Mouse (Mus musculus): ENCODE data around the gene Gna14.

The Gna14 gene

DNA sequence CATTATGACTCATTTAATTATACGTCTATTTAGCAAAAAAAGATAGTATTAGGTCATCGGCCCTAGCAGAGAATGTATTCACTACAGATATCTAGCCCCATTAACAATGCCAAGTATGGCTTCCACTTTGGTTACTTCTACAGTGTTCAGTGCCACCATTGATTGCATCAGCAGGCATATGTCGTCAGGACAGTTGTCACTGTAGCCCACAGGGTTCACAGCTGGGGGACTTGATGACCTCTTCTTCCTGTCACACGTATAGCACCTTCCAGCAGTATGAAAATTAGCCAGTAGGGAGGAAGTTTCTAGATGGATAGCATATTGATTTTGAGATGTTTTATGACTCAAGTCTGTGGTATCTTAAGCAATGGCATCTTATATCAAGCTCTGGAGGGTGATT lies 78.6 kb downstream of the Gna14 start:
- no peak for DNase-seq

- no peak for DNase-seq
Measured at GRCm38 (mm10) chr19:16518569-16518968, 83.0 kb downstream of the Gna14 start.

DNA sequence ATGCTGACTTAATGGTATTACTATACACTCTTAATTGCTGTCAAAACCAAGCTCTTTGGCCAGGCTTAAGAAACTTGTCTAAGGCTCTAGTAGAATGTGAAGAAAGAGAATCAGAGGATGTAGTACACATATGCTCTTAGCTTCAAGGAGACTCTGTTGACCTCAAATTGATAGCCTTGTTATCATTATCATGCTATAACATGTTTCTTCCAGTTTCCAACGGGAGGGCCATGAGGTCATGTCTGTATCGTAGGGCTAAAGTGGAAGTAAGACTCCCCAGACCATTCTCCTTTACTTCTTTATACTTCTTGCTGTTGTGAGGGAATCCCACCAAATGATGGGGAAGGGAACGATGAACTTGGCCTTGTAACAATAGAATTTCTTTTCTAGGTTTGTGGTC lies 85.0 kb downstream of the Gna14 start:
- no peak for DNase-seq

- no peak for DNase-seq
Measured at GRCm38 (mm10) chr19:16526302-16526880, 90.8 kb downstream of the Gna14 start.

- DNase-seq, result no peak
Measured at GRCm38 (mm10) chr19:16527031-16527430, 91.5 kb downstream of the Gna14 start.

DNA sequence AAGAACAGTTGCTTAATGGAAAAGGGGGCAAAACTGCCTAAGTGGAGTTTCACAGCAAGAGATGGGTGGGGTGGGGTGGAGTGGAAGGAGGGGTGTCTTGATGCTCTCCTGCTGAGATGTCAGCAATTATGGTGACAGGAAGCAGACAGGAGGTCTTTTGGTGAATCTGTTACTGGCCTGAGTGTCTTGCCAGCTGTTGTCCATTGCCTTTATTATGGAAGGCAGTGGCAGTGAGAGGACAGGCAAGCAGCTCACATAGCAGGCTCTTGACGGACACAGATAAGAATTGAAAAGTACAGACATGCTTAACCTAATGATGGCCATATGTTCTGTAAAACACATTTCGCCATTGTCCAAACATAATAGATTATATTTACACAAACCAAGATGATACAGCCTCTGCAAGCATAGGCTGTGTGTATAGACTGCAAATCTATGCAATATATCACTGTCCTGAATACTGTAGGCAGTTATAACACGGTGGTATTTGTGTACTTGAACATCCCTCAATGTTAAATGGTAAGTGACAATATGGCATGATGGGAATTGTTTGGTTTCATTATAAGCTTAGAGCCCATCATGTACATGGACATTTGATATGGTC lies 92.8 kb downstream of the Gna14 start:
- DNase-seq, result no peak

DNA sequence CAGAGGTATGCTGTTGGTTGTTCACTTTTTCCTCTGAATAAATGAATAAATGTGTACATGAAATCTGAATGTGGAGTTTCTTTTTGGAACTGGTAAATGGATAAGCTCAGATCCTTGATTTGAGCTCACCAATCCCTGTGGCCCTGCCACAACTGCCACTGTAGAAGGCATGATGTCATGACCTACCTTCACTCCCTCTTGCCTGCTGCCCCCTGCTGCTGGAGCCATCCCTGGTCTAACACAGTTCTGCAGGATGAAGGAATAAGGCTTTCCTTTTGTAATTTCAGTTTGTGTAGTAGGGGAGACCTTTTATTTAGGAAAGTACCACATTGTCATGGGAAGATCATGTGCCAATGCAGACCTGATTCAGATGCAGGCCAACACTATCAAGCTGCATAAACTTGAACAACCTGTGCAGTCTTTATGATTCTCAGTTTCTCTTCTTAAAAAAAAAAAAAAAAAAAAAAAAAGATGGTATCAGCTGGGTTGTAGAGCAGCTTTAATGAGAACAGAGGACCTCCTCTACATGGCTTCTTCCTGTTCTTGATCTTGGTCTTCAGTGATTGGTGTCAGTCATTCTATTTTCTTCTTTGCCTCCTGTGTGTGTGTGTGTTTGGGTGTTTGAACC lies 93.8 kb downstream of the Gna14 start:
- DNase-seq, result peak; percentile 42

DNA sequence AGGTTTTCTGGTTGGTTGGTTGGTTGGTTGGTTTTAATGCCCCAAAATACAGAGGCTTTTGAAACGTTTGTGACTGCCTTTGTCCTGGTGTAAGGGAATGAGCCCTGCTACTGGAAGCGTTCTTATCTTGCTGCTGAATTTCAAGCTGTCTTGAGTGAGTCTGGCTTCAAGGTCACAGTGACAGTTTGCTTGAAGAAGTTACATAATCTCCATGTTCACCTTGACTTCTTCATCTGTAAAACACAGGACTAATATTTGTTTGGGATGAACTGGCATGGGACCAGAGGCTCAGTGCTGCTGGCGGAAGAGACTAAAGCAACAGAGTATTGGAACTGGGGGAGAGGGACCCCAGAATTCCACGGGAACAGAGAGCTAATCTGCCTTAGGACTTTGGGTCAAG lies 94.4 kb downstream of the Gna14 start:
- no peak for DNase-seq

GRCm38 (mm10) chr19:16534311-16534710 lies 98.7 kb downstream of the Gna14 start:
- DNase-seq, result no peak

DNA sequence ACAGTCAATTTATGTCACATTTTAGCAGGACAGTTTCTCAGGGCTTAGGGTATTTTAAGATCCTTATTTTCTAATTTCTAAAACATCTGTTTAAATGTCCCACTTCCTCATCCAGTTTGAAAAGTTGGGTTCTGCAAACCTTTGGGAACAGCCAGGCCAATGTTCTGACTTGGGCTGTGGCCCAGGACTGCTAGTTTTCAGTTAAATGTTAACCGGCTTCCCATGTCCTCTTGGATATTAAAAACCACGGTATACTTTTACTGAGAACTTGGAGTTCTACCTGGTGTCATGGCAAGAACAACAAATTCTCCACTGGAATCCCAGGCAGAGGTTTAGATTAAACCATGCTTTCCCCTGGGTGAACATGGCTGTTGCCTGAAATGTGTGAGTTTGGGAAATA lies 102.9 kb downstream of the Gna14 start:
- DNase-seq, result peak; percentile 52 to 66

- DNase-seq, result no peak
Measured at GRCm38 (mm10) chr19:16543688-16544087, 108.1 kb downstream of the Gna14 start.

GRCm38 (mm10) chr19:16556988-16557387 lies 121.4 kb downstream of the Gna14 start:
- DNase-seq, result no peak

DNA sequence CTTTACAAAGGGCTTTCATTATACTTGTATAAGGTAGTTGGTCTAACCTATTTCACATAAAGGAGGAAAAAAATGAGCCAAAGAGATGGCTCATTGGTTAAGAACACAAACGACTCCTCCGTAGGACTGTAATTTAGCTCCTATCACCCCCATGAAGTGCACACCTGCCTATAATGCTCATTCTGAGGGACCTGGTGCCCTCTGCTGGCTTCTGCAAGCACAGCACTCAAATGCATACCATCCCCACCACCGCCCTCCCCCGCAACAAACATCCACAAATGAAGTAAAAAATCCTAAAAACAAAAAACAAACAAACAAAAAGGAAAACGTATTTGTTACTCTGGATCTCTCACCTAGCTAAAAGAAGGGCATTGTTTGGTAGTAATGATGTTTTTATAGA lies 122.4 kb downstream of the Gna14 start:
- peak in 1 of 2 experiments; percentile 34 for DNase-seq

DNA sequence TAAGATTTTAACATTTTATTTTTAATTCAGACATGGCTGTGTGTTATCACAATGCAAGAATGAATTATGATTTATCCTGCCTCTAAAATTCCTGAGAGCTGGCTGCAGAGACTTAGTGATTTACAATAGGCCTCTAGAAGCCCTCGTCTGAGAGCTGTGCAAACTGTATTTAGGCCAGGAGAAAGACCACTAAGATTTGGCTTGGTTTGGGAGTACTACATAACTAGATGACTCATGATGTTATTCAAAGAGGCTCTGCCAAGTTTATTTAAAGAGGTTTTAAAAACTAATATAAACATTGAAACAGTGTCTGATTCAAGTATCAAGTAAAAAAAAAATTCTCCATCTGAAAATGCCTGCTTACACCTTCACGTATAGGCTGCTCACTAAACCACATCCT lies 123.0 kb downstream of the Gna14 start:
- DNase-seq, result no peak

- DNase-seq, result no peak
Measured at GRCm38 (mm10) chr19:16559243-16559896, 123.8 kb downstream of the Gna14 start.

- no peak for DNase-seq
Measured at GRCm38 (mm10) chr19:16562676-16563075, 127.1 kb downstream of the Gna14 start.

DNA sequence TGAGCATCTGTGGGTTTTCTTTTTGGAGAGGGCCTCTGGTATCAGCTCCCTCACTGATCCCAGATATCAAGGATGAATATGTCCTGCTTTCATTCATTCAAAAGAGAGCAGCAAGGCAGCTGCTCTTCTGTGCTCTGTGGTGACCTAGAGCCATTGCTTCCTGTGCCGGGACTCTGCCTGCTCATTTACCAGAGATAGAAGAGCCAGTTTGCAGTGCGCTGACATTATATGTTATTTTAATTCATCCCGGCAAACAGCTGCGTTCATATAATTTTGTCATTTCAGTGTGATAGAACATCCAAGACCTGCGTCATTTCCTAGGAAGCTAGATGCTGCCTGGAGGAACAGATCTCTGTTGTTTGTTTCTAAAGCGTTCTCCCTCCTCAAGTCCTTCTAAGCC lies 141.2 kb downstream of the Gna14 start:
- no peak for DNase-seq

- DNase-seq, result no peak
Measured at GRCm38 (mm10) chr19:16579656-16580260, 144.2 kb downstream of the Gna14 start.

DNA sequence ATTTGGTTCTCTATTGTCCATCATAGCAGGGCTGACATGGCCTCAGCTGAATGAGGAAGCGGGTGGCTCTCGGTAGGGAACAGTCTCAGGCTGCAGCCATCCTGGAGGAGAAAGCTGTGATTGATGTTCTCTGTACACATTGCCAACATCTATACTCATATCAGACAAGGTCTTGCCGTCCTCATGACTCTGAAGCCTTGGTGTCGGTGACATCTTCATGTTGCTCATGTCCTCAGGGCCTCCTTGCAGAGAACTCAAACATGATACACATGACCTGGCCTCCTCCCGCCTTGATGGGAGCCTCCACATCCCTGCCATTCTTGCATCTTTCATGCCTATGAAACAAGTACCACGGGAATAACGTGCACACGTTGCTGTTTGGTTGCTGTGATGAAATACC lies 144.9 kb downstream of the Gna14 start:
- DNase-seq, result no peak

DNA sequence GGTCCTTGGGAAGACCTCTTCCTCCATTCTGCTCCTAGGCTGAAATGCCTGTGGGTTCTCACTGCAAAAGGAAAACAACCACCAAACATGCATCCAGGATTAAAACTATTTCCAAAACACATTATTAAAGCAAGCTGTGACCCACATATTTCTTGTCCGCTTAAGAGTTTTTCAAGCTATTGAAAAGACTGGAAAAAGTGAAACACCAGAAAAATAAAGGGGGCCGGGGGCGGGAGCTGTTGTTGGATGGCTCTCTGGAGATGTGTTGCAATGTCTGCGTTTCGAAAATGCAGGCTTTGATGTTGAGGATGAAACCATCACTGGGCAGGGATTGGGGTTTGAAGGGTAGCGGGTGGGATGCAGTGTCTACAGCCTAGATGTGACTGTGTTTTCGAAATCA lies 149.0 kb downstream of the Gna14 start:
- DNase-seq, result no peak

- DNase-seq, result peak in 1 of 2 experiments; percentile 24
Measured at GRCm38 (mm10) chr19:16585379-16585778, 149.8 kb downstream of the Gna14 start.

- no peak for DNase-seq
Measured at GRCm38 (mm10) chr19:16593256-16593974, 157.9 kb downstream of the Gna14 start.

DNA sequence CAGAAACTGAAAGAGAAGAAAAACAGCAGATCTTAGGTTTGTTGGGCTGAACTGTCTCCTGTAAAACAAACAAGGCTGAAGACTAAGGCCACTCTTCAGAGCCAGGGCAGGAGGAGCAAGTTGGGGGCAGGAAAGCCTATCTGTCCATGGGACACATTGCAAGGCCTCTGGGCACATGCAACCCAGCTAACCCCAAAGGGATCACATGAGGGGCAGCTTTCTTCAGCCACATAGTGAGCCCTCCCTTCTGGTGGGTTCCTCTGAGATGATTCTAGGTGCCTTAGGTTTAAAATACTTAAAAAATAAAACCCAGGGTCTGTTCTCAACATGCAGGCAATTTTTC lies 158.4 kb downstream of the Gna14 start:
- DNase-seq, result no peak
